Mouse (Mus musculus): ENCODE data around the gene Wdr66.

Wdr66 gene

DNA sequence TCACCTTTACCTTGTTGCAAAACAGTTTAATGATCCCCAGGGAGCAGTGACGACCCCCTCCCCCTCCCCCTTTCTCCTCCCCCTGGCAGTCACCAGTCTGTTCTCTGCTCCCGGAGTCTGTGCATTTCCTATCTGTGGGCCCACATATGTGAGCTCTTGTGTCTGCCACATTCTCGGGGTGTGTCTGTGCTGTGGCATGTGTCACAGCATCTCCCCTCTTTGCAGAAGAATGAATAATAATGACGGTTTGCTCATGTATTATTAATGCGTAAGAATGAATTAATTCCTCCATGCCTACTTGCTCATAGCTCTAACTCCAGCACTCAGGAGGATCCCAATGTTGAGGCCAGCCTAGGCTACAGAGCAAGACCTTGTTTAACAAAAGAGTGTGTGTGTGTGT, 21.0 kb downstream of the Wdr66 start:
- no peak for DNase-seq

- DNase-seq, result no peak
Measured at GRCm38 (mm10) chr5:123276636-123277341, 24.9 kb downstream of the Wdr66 start.

GRCm38 (mm10) chr5:123277342-123277701, 25.4 kb downstream of the Wdr66 start:
- no peak for DNase-seq

DNA sequence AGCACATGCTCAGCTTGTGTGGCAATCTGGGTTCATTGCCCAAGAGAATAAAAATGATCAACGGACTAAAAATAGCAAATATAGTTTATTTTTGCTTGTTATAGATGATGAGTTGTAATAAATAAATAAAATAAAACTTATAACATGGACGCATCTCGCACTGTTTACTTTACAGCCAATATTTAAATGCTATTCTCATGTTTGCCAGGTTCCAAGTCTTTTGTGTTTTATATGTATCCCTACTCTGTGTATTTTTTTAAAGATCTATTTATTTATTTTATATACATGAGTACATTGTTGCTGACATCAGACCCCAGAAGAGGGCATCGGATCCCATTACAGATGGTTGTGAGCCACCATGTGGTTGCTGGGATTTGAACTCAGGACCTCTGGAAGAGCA, 25.8 kb downstream of the Wdr66 start:
- DNase-seq, result no peak

GRCm38 (mm10) chr5:123279248-123279647, 27.3 kb downstream of the Wdr66 start:
- no peak for DNase-seq

DNA sequence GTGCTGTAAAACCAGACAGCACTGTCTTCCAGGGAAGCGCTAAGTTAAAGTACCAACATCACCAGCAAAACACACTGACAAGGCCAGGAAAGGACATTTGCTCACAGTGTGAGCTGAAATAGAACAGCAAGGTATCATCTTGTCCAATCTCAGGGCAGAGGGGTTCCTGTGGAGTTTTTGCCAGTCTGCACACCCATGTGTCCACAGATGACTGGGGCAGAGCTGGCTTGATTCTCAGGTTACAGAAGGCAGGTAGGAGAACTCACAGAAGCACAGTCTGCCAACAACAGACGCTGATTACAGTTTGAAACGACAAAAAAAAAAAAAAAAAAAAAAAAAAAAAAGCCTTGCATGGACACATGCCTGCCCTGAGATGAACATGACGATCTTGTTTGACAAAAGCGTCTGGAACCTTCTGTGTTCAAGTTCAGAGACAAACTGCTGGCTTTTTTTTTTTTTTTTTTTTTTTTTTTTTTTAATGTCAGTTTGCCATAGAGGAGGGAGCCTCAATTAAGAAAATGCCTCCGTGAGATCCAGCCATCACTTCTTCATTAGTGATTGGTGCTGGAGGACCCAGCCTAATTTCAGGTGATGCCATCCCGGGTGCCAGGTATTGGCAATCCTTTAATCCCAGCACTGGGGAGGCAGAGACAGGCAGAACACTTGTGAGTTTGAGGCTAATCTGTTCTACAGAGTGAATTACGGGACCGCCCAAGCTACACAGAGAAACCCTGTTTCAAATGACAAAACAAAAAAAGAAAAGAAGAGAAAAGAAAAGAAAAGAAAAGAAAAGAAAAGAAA, 29.6 kb downstream of the Wdr66 start:
- peak; percentile 61 for DNase-seq

DNA sequence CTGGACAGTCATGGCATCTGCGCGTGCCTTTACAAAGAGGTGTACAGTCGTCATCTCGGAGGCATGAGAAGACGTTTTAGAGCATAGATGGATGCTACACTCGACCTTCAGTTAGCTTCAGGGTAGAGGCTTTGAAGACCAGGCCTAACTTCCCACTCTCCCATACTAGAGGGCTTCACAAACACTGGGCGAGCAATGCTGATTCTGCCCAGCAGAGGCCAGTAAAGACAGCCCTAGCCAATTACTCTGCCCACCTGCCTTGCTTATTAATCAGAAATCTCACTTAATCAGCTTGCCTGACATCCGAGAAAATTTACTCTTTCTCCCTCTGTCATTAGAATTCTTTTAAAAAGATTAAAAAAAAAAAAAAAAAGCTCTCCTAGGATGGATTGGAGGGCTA, 33.3 kb downstream of the Wdr66 start:
- no peak for DNase-seq

DNA sequence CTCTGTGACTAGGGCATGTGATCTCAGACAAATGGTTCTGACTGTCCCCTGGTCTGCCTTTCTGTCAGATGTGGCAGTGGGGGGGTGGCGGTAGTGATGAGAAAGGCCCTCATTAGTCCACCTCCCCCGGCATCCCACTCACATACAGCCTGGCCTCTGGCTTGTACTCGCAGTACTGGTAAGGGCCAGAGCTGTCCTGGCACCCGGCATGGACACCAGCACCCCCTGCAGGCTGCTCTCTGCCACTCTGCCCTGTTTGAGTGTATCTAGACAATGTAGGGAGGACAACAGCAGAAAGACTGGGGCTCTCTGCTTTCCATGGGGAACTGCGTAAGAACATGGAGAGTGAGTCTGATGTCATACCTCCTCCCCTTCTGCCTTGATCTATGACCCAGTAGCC, 36.2 kb downstream of the Wdr66 start:
- no peak for DNase-seq

DNA sequence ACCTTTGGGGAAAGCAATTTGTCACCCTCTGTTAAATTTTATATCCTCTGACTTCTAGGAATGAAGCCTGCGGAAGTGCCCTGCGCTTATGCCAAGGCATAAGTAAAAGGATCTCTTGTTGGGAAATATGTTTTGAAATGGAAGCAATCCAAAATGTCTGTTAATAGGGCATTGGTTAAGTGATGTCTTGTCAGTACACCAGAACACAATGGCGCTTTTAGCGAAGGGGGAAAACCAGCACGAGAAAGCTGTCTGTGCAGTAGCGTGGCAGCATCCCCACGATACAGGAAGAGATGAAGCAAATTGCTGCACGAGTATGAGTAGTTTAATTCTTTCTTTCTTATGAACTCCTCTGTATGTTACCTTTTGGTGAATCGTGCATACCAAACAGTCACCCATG, 42.8 kb downstream of the Wdr66 start:
- no peak for DNase-seq

DNA sequence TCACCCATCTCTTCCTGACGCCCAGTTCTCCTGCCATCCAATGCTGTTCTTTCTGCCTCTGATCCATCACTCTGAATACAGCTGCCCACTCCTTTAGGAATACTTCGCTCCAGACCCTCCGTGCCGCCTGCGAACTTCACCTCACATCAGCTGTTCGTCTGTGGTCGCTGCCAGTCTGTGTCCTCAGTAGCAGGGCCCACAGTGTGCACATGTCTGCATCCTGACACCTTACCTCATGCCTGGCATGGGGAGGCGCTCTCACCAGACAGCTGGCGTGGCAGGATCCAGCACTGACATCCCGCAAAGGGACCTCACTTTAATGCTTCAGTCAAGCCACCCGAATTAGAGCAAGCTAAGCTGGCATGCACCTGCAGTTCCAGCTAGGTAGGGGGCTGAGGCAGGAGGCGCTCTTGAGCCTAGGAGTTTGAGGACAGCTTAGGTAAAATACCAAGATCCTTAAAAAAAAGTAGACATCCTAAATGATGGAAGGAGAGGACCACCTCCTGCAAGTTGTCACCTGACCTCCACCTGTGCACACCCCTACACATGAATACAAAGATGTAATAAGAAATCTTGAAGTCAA, 44.4 kb downstream of the Wdr66 start:
- no peak for DNase-seq

GRCm38 (mm10) chr5:123296972-123297754, 45.3 kb downstream of the Wdr66 start:
- no peak for DNase-seq

DNA sequence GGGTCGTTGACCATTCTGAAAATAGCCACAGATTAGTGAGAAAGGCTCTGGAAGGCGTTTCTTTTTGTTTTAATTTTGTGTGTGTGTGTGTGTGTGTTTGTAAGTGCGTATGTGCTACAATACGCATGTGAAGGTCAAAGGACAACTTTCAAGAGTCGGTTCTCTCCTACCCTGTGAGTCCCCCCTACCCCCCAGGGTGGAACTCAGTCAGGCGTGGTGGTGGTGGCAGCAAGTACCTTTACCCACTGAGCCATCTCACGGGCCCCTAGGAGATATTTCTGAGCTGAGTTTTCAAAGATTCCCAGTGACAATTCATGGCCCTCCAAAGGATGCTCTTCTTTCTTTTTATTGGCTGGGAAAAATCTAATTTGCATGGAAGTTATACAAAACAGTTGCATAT, 45.9 kb downstream of the Wdr66 start:
- DNase-seq, result no peak

- DNase-seq, result no peak
Measured at GRCm38 (mm10) chr5:123298526-123298925, 46.6 kb downstream of the Wdr66 start.

- no peak for DNase-seq
Measured at GRCm38 (mm10) chr5:123300496-123301034, 48.7 kb downstream of the Wdr66 start.

GRCm38 (mm10) chr5:123301780-123302521, 50.0 kb downstream of the Wdr66 start:
- peak; percentile 45 for DNase-seq

- no peak for DNase-seq
Measured at GRCm38 (mm10) chr5:123307630-123308282, 55.9 kb downstream of the Wdr66 start.

DNA sequence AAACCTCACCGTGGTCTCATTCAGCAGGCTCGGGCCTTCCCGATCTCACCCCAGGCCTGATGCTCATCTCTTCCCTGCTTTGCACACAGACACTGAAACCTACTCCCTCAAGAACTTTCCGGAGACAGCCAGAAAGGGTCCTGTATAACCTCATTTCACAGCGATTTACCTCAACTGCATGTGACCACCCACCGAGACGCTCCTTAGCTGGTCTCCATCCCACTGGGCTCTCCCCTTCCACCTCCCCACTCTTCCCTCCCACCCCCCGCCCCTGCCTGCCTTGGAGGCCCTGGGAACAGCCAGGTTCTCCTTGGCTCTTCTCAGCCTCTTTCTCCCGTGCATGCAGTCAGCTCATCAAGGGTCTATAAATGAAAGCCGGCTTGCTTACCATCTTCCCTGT, 57.9 kb downstream of the Wdr66 start:
- DNase-seq, result no peak

DNA sequence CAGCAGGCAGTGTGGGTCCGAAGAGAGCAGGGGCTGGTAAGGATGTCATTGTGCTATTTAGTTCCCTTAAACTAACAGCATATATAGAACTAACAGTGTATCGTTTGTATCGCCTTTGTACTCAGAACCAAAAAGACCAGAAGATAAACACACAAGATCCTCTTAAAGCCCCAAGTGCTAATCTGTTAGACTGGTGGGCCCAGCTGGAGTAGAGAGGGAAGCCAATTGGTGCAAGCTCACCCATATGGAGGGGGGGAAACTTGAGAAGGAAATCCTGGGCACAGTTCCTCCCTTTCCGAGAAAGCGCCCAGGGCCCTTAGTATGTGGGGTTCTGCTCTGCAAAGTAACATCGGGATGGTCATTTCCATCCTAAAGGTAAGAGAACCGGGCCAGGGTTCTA, 58.3 kb downstream of the Wdr66 start:
- no peak for DNase-seq

DNA sequence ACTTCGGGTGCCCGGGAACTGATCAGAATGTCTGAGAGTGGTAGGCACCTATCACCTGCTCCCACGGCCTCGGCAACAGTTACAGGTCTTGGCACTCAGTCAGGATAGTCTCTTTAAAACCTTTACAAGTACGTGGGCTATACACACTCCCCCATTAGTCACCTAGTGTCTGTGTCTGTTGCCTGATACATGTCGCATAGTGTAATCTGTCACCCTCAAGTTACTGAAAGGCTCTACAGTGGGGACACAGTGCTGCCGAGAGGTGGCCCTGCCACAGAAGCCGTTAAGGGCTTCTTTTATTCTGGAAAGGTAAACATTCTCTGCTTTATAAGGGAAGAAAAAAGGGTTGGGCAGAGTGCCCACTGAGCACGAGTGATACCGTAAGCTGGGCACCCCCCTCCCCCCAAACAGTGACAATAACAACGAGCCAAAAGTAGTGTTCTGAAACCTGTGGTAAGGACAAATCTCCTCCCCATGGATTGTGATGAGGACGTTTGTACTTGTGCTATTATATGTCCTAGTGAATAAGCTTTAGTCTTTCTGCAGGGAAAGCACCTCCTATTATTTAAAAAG, 61.2 kb downstream of the Wdr66 start:
- no peak for DNase-seq

DNA sequence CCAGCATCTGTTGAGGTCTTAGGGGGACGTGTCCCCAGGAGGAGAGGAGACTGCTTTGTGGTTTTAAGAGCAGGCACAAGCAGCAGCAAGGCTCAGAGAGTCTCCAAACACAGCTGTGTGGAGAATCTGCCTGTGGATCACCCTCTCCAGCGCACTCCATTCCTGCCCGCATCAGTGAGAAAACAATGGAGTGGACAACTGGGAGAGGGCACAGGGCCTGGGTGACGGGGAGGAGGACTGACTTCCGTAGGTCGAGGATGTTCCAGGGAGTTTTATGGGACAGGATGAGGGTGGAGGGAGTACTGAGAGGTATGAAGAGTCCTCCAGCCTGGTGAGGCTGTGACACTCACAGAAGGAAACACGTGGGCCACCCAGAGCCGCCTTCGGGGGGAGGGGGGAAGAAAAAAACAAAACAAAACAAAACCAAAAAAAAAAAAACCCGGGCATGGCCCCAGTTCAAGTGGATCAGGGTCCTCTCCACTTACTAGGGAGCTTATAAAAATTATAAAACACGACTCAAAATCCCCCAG, 62.0 kb downstream of the Wdr66 start:
- DNase-seq, result no peak

GRCm38 (mm10) chr5:123315219-123315866, 63.4 kb downstream of the Wdr66 start:
- DNase-seq, result no peak
